Mouse (Mus musculus): Measurements from ENCODE around the gene Mink1.

GRCm38 (mm10) chr11:70597301-70597700 is 34.6 kb downstream of the Mink1 start:
- TF ChIP-seq CHD2 (IDR thresholded peaks at IDR 0.05; ENCODE audit: low read depth, low read length) (no peak), ZNF384 (IDR thresholded peaks at IDR 0.05; ENCODE audit: low read depth, low read length) (no peak), HCFC1 (IDR thresholded peaks at IDR 0.05; ENCODE audit: borderline replicate concordance, insufficient read depth, low read length) (no peak)

Measured in ES-E14 (cell line).